Mouse (Mus musculus) thymus, adult 2 months (tissue): Measurements from ENCODE around the gene Nip7.

Experiments used
- CTCF ChIP-seq: fragments of 200-500 bp; IDR thresholded peaks from 2 replicates; pipeline ENCODE4 v1.5.1; 2012; ENCODE audit warnings: mild to moderate bottlenecking, control low read depth, low read length, moderate library complexity, borderline replicate concordance; ENCODE audit not compliant: control insufficient read depth, poor library complexity, insufficient read depth; ENCODE audit errors: extremely low read depth
- POLR2A ChIP-seq: fragments of 200-500 bp; IDR thresholded peaks from 2 replicates; pipeline ENCODE4 v1.6.1; 2012; ENCODE audit warnings: mild to moderate bottlenecking, low read length, control low read depth, moderate library complexity; ENCODE audit not compliant: control insufficient read depth, poor library complexity, insufficient read depth; ENCODE audit errors: extremely low read depth

GRCm38 (mm10) chr8:107030058-107030457 lies 26.6 kb upstream of the Nip7 start:
- TF ChIP-seq CTCF: no peak
- TF ChIP-seq POLR2A: no peak
